Mouse (Mus musculus) testis, adult 2 months (tissue): Measurements from ENCODE around the gene Ascl3.

ENCODE experiments used
- CTCF ChIP-seq: fragments of 200-500 bp; IDR thresholded peaks from 2 replicates; pipeline ENCODE4 v1.5.1; 2012; ENCODE audit warnings: low read depth, mild to moderate bottlenecking, inconsistent platforms, low read length, moderate library complexity; ENCODE audit not compliant: control insufficient read depth, insufficient read depth, insufficient replicate concordance
- POLR2A ChIP-seq: fragments of 200-500 bp; IDR thresholded peaks from 2 replicates; pipeline ENCODE4 v1.6.1; 2012; ENCODE audit warnings: low read depth, mild to moderate bottlenecking, inconsistent platforms, low read length, moderate library complexity; ENCODE audit not compliant: control insufficient read depth

- no peak for TF ChIP-seq POLR2A
- no peak for TF ChIP-seq CTCF
Measured at GRCm38 (mm10) chr7:109712198-109712597, 19.3 kb downstream of the Ascl3 start.
